Mouse (Mus musculus) lung, postnatal 14 days (tissue): ENCODE measurements at regions not wholly inside any gene's neighbourhood (a gene's known extent, or its start where the extent isn't known, plus 50 kb on each side); places are given as distances from the start of the nearest gene placed in this dataset.

Experiments used
- DNase-seq: peaks from one replicate; pipeline ENCODE4 v3.0.0; 2021

DNA sequence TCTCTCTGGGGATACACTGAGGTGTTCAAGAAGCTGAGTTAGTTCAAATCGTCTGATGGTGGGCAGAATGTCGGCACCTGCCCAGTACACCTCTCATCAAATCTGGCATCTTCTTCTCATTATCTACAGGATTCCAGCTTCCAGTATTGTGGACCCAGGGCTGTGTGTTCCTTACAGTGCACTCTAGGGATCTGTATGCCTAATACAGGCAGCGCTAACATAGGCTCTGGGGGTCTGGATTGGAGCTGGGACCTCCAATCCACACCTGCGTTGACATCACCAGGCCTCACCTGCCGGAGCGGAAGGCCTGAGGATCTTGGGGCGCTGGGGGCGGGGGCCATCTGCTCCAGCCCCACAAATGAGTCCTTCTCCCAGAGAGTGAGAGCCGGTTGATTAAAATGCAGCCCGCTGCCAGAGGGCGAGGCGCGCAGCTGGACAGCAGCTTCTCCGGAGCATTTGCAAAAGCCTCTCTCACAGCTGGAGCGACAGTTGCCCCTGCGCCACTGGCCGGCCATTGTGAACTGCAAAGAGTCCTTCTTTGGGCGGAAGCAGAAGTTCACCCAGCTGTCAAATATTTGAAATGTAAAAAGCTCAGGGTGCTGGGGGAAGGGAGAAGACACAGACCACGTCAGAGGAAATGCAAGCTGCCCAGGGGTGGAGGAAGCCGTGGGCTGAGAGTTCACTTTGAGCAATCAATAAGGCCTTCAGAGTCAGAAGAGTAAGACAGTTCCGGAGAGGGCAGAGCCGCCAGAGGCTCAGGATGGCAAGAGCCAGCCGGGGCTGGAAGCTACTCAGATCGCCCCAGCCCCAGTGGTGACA, 347.0 kb downstream of the Rnf144a start:
- peak; percentile 21 for DNase-seq

DNA sequence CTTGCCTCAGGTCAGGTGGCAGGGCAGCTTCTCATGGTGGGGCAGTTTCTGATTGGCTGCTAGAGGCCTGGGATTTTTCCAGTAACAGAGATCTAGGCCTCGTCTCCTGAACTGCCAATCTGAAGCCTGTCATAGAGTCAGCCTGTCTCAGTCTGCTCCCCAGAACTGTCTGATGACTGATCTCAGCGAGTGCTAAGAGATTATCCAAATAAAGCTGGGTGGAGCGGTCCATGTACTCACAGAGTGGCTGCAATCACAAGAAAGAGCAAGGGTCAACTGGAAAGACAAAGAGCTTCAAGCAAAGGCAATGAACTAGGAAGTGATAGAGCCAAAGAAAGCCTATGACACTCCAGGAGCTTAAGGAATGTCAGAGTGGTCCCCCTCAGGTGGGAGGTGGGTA, 354.7 kb downstream of the Rnf144a start:
- DNase-seq = no peak

GRCm38 (mm10) chr12:26059090-26059489, 356.0 kb downstream of the Rnf144a start:
- no peak for DNase-seq

DNA sequence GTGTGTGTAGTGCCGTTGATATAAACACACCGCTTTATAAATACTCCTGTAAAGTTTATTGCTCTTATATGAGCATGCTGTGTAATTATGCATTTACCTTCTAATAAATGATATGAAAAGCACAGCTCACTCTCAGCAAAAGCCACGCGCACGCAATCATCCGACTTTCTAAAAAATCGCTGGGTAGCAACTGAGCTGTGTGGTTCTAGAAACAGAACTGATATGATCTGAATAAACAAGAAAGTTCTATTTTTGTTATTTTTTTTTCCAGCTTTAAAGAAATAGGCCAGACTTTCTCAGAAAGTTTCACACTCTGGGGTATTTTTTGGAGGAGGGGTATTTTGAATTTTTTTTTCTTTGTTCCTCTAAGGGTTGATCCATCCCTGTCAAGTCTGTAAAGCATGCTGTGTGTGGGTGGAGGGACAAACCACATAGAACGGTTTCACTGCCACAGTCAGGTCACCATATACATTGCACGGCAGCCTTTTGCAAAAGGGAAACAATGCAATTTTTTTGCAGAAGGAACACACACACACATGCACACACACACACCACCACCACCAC, 357.5 kb downstream of the Rnf144a start:
- DNase-seq = no peak

- DNase-seq = no peak
Measured at GRCm38 (mm10) chr12:26046991-26047390, 368.1 kb downstream of the Rnf144a start.

DNA sequence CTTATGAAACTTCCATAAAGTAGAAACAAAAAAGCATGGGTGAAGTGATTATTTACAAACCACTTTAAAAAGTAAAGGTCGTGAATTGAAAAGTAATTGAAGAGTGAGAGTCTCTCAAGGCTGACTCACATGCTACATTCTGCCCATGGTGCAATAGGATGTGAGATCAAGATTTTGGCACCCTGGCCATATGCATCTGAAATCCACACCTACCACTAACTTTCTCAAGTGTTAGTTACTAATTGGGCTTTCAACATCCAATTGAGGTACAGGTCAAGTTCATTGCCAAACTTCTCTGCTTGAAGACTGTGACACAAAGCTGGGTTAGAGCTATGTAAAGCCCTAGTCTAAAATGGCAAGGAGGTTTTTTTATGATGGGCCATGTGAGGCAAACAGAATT, 369.7 kb downstream of the Rnf144a start:
- DNase-seq = no peak

DNA sequence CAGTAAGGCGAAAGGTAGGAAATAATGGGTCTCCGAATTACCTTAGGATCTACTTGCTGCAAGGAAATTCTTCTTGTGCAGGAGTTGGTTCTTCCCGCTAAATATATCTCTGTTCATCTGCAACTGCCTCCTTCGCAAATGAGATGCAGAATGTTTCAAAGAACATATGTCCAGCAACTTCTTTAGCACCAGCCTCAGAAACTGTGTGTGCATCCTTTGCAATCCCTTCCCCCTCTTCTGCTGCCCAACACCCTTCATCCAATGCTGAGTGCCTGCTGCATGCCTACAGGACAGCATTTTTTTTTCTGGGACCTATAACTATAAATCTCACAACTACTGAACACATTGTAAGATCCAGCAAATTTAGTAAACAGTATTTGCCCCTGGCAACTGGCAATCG, 402.1 kb downstream of the Rnf144a start:
- DNase-seq = no peak

GRCm38 (mm10) chr12:25994063-25994462, 421.0 kb downstream of the Rnf144a start:
- no peak for DNase-seq

DNA sequence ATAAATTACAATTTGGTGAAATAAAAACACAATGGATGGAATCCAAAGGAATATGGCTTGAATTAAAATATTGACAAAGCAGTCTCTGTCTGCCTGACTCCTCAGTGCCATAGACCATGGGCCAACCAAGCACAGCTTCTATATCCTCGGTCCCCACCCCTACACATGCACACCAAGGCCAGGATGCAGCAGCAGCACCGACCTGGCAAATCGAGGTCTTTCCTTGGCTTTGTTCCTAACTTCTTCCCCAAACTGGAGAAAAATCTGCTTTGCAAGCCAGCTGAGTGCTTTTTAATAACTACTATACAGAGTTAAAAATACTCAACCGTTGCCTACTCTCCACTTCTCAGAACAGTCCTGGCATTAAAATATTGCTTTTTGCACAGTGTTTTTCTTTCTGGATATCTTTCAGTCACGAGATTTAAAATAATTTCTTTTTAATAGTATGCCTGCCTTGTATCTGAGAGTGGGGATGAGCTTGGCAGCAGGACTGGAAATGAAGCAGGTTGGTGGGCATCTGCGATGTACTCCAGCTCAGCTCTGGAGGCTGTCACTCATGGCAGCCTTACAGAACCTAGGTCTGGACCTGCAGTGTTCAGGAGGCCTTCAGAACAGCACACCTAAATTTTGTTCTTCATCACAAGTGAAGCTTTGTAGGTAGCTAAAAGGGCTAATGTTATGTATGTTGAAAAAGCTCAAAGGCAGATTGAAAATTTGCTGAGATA, 423.1 kb downstream of the Rnf144a start:
- DNase-seq = no peak

DNA sequence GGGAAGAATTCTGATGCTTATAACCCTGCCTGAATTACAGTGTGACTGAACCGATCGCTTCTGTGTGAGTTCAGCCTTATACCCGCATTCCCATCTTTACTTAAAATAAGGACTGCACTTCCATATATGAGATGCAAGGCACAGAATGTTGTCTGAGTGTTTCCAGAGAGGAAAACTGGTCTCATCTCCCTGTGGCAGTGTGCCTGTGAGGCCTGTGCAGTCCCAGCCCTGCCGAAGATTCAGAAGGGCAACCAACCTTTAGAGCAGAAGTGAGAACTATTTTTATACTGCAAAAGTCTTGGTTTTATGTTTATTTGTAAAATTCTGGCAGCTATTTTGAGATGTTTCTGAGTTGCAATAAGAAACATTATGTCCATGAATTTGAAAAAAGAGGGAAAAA, 432.5 kb downstream of the Rnf144a start:
- no peak for DNase-seq

DNA sequence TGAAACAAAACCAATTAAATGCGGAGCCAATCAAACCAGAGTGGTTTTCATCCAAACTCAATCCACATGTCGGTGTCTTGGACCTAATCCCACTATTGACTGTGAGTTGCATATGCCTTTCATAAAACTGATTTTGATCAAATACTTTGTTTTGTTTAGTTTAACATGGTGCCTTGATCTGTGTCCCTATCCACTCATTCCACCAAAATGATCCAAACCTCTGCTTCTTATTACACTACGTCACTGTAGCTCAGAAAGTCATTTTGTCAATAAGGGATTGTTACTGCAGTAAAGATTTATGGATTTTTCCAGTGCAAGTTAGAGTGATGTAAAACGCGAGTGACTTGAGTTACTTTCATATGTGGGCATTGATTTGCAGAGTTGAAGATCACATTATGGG, 436.7 kb downstream of the Rnf144a start:
- DNase-seq = no peak

DNA sequence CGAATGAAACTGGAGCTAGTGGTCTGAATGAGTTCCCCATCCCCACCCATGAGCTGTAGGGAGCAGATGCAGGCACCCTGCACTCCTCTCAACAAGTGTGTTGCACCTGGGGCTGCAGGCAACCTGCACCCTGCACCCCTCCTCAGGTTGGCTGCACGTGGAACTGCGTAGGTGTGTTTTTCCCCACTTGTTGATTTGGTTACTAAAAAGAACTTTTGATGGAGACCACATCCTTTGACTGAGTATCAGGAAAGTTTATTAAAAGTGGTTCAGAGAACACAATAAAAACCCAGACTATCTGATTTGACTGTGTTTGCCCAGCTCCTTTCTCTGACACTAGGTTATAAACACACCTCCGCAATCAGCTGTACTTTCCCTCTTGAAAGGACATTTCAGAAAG, 456.5 kb downstream of the Rnf144a start:
- DNase-seq = no peak

DNA sequence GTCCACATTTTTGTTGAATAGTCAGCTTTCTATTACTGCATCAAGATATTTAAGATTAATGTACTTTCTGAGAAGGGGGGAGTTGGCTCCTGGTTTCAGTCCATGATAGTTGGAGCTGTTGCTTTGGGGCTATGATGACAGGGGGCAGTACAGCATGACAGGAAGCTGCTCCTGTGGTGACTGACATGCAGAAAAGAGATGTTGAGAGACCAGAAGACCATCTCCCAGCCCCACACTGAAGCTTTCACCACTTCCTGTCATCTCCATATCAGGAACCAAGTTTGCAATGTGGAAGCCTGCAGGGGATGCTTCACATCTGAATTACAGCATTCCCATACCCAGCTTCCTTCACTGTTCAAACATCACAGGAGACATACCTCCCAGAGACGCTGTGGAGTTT, 457.5 kb downstream of the Rnf144a start:
- DNase-seq = no peak

- DNase-seq = no peak
Measured at GRCm38 (mm10) chr12:25947107-25947506, 467.9 kb downstream of the Rnf144a start.

GRCm38 (mm10) chr12:25946121-25946520, 468.9 kb downstream of the Rnf144a start:
- DNase-seq = no peak

DNA sequence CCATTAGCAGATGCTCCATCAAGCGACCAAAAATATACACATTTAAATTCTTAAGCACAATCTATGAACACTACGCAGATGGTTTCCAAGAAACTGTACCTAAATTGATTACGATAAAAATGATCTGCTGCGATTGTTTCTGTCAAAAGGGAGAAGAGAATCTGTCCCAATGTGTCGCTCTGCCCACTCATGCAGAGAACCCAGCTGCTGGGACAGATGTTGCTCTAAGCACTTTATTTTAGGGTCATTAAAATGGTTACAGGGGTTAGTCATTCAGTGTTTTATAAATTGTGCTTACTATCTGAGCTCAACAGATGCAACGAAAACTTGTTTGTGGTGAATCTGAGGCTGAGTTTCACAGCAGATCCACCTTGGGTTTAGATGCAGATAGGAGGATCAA, 476.2 kb downstream of the Rnf144a start:
- no peak for DNase-seq

GRCm38 (mm10) chr12:25934946-25935345, 480.1 kb downstream of the Rnf144a start:
- no peak for DNase-seq

DNA sequence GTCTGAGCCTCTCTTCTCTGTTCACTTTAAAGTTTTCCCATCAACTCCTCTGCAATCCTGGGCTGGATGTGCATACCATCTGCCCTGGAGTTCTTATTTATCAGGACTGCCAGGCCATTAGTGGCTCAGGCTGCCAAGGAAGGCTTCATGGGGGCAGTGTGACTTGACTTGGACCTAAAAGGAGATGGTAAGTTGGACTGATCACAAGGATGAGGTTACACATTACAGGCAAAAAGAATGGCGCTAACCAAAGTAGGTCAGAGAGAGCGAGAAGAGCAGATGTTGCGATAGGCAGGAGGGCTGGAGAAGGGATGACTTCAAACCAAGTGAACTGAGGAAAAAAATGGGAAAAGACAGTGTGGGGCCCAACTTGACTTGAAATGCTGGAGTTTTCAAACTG, 480.5 kb downstream of the Rnf144a start:
- DNase-seq = no peak

DNA sequence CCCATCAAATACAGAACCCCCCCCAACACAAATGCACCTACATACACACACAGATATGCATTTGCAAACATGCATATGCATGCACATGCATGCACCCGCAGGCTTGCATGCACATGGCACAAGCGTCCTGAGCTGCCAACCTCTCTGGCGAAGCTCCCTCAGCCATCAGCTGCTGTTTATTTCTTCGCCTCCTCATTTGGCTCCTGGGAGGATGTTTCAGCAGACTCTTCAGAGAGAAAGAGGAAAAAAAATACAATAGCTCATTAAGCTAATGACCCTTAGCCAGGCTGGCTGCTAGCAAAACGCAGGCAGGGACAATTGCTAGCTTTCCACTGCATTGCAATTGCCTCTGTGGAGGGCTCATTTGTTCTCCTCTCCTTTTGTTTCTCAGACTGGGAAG, 488.7 kb downstream of the Rnf144a start:
- DNase-seq = peak; percentile 8

DNA sequence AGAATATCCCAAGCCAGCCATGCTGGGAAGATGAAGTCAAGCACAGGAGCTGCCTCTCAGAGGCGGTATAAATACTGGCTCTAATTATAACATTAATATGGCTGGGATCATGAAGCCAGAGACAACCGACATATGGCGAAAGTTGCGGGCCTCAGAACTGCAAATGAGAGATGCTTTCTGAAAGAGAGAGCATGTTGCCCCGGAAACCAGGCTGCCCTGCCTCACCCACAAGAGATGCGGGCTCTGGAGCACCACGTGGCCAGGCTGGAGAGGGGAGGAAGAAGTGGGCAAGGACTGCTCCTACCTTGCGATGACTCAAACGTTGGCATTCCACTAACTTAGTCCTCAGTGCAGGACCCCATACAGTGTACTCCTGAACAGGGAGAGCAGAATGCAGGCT, 490.5 kb downstream of the Rnf144a start:
- no peak for DNase-seq

DNA sequence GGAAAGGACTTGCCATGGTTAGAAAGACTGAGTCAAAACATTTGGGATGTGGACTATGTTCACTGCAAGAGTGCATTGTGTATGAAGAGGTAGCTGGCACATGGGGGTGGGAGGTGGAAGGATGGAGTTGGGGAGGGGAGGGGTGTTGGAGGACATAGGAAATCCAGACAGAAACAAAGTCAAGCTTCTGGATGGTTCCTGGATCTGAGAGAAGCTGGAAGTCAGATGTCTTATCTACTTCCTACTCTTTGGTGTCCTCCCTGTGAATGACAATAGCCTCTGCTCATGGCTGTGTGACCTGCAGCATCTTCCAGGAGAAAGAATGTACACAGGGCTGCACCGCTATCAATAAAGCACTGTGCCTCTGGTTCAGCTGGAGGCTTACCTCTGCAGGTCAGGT, 491.3 kb downstream of the Rnf144a start:
- peak; percentile 13 for DNase-seq

DNA sequence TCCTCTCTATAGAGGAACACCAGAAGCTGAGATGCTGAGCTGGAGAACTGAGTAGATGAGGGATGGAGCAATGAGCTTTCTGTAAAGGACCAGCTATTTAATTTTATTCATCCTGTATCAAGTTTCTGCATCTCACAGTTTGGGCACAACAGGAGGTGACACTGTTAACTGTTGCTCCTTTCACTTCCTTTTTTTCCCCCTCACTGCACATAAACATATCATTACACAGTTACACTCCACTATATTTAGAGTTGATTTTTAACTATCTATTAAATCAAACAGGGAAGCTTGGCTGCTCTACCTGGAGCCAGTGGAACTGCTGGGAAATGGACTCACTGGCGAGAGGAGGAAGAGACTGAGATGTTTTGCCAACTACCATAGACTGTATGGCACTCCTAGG, 509.4 kb downstream of the Rnf144a start:
- no peak for DNase-seq

- DNase-seq = no peak
Measured at GRCm38 (mm10) chr12:25896543-25896942, 518.5 kb downstream of the Rnf144a start.

DNA sequence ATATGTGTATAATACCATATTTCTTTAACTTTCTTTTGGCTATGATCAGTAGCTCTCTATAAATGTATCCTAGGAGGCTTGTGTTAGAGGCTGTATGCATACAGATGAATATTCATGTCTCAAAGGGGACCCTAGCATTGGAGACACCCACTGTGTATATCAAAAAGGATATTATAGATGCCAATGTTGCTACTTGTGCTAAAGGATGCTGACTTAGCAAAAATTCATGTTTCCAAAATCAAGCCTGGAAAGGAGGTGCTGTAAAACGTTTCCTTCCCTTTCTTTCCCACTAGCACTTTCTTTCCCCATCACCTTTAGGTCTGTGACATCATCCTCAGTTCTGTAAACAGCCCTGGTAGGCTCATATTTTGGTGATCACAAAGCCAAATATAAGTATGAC, 519.4 kb downstream of the Rnf144a start:
- no peak for DNase-seq
